Mouse (Mus musculus): ENCODE data around the gene Hapln4. TPM values are rescaled to one million over a fixed set of nuclear protein-coding genes. Genes with fewer than 3 reads are reported as not detected.
A peak's percentile ranks its signal among the peaks of the same experiment; 100 is the strongest.

Gene Hapln4
- polyA plus RNA-seq, 1 experiment, result 6.0 TPM

GRCm38 (mm10) chr8:70092786-70093185 lies 9.5 kb downstream of the Hapln4 start:
- H3K4me3 ChIP-seq, result no peak overlapping the region
- peak overlapping the region; percentile 30 for H3K4me2 ChIP-seq (ENCODE audit: low read depth)
- H3K79me2 ChIP-seq (ENCODE audit: control insufficient read depth, insufficient read depth), result no peaks in the 10 kb centered on the region
- peaks cover 18% of the 10 kb centered on the region for H3K27me3 ChIP-seq (ENCODE audit: control insufficient read depth, insufficient read depth, insufficient read length)
- H3K36me3 ChIP-seq (ENCODE audit: control insufficient read depth, insufficient read depth), result no peaks in the 10 kb centered on the region
- no peak overlapping the region for H3ac ChIP-seq (ENCODE audit: control insufficient read depth, insufficient read length)
- TF ChIP-seq REST (IDR thresholded peaks at IDR 0.05; ENCODE audit: insufficient read depth, insufficient read length) (no peak), SRF (IDR thresholded peaks at IDR 0.05; ENCODE audit: control insufficient read depth, insufficient read length, low read depth) (no peak), MAX (IDR thresholded peaks at IDR 0.05; ENCODE audit: low read depth) (no peak), MYOD1 (IDR thresholded peaks at IDR 0.05; ENCODE audit: control insufficient read depth in 1 of 3, insufficient read length in 2 of 3, low read depth in 2 of 3) (no peak), TCF3 (IDR thresholded peaks at IDR 0.05; ENCODE audit: insufficient read length, low read depth) (no peak), POLR2AphosphoS2 (IDR thresholded peaks at IDR 0.05; ENCODE audit: insufficient read length, low read depth) (no peak), POLR2A (IDR thresholded peaks at IDR 0.05; ENCODE audit: insufficient read length, low read depth) (no peak), CEBPB (IDR thresholded peaks at IDR 0.05; ENCODE audit: insufficient read depth, poor library complexity, severe bottlenecking) (no peak), E2F4 (IDR thresholded peaks at IDR 0.05; ENCODE audit: insufficient read depth) (no peak), MYOG (IDR thresholded peaks at IDR 0.05; ENCODE audit: control insufficient read depth in 1 of 3, insufficient read depth in 1 of 3, insufficient read length in 2 of 3, low read depth in 2 of 3) (no peak), USF1 (IDR thresholded peaks at IDR 0.05; ENCODE audit: low read depth) (no peak), TCF12 (IDR thresholded peaks at IDR 0.05; ENCODE audit: insufficient read depth, poor library complexity, severe bottlenecking) (no peak)

GRCm38 (mm10) chr8:70099276-70099675 lies 16.0 kb downstream of the Hapln4 start:
- H3K4me2 ChIP-seq (ENCODE audit: low read depth), result no peak overlapping the region
- TF ChIP-seq POLR2A (IDR thresholded peaks at IDR 0.05; ENCODE audit: insufficient read length, low read depth) (no peak), E2F4 (IDR thresholded peaks at IDR 0.05; ENCODE audit: insufficient read depth) (no peak), TCF12 (IDR thresholded peaks at IDR 0.05; ENCODE audit: insufficient read depth, poor library complexity, severe bottlenecking) (no peak), MYOD1 (IDR thresholded peaks at IDR 0.05; ENCODE audit: control insufficient read depth in 1 of 3, insufficient read length in 2 of 3, low read depth in 2 of 3) (no peak), TCF3 (IDR thresholded peaks at IDR 0.05; ENCODE audit: insufficient read length, low read depth) (no peak), POLR2AphosphoS2 (IDR thresholded peaks at IDR 0.05; ENCODE audit: insufficient read length, low read depth) (no peak), USF1 (IDR thresholded peaks at IDR 0.05; ENCODE audit: low read depth) (no peak), MAX (IDR thresholded peaks at IDR 0.05; ENCODE audit: low read depth) (no peak), MYOG (IDR thresholded peaks at IDR 0.05; ENCODE audit: control insufficient read depth in 1 of 3, insufficient read depth in 1 of 3, insufficient read length in 2 of 3, low read depth in 2 of 3) (no peak), CEBPB (IDR thresholded peaks at IDR 0.05; ENCODE audit: insufficient read depth, poor library complexity, severe bottlenecking) (no peak), REST (IDR thresholded peaks at IDR 0.05; ENCODE audit: insufficient read depth, insufficient read length) (no peak), SRF (IDR thresholded peaks at IDR 0.05; ENCODE audit: control insufficient read depth, insufficient read length, low read depth) (no peak)
- H3K79me2 ChIP-seq (ENCODE audit: control insufficient read depth, insufficient read depth), result no peaks in the 10 kb centered on the region
- peaks cover 22% of the 10 kb centered on the region for H3K27me3 ChIP-seq (ENCODE audit: control insufficient read depth, insufficient read depth, insufficient read length)
- no peaks in the 10 kb centered on the region for H3K36me3 ChIP-seq (ENCODE audit: control insufficient read depth, insufficient read depth)
- H3ac ChIP-seq (ENCODE audit: control insufficient read depth, insufficient read length), result no peak overlapping the region
- no peak overlapping the region for H3K4me3 ChIP-seq

- H3K79me2 ChIP-seq (ENCODE audit: control insufficient read depth, insufficient read depth), result no peaks in the 10 kb centered on the region
- H3K27me3 ChIP-seq (ENCODE audit: control insufficient read depth, insufficient read depth, insufficient read length), result peaks cover 18% of the 10 kb centered on the region
- H3K4me3 ChIP-seq, result no peak overlapping the region
- no peak overlapping the region for H3K4me2 ChIP-seq (ENCODE audit: low read depth)
- no peaks in the 10 kb centered on the region for H3K36me3 ChIP-seq (ENCODE audit: control insufficient read depth, insufficient read depth)
- TF ChIP-seq MYOD1 (IDR thresholded peaks at IDR 0.05; ENCODE audit: control insufficient read depth in 1 of 3, insufficient read length in 2 of 3, low read depth in 2 of 3) (no peak), TCF12 (IDR thresholded peaks at IDR 0.05; ENCODE audit: insufficient read depth, poor library complexity, severe bottlenecking) (no peak), USF1 (IDR thresholded peaks at IDR 0.05; ENCODE audit: low read depth) (no peak), SRF (IDR thresholded peaks at IDR 0.05; ENCODE audit: control insufficient read depth, insufficient read length, low read depth) (no peak), POLR2AphosphoS2 (IDR thresholded peaks at IDR 0.05; ENCODE audit: insufficient read length, low read depth) (no peak), CEBPB (IDR thresholded peaks at IDR 0.05; ENCODE audit: insufficient read depth, poor library complexity, severe bottlenecking) (no peak), MYOG (IDR thresholded peaks at IDR 0.05; ENCODE audit: control insufficient read depth in 1 of 3, insufficient read depth in 1 of 3, insufficient read length in 2 of 3, low read depth in 2 of 3) (no peak), E2F4 (IDR thresholded peaks at IDR 0.05; ENCODE audit: insufficient read depth) (no peak), TCF3 (IDR thresholded peaks at IDR 0.05; ENCODE audit: insufficient read length, low read depth) (no peak), MAX (IDR thresholded peaks at IDR 0.05; ENCODE audit: low read depth) (no peak), POLR2A (IDR thresholded peaks at IDR 0.05; ENCODE audit: insufficient read length, low read depth) (no peak), REST (IDR thresholded peaks at IDR 0.05; ENCODE audit: insufficient read depth, insufficient read length) (no peak)
- H3ac ChIP-seq (ENCODE audit: control insufficient read depth, insufficient read length), result no peak overlapping the region
Measured at GRCm38 (mm10) chr8:70100241-70100640, 17.0 kb downstream of the Hapln4 start.

- Histone ChIP-seq H3K27me3 (ENCODE audit: control insufficient read depth, insufficient read depth, insufficient read length) (peaks cover 41% of the 10 kb centered on the region), H3K4me3 (no peak overlapping the region)
- TF ChIP-seq MYOG (IDR thresholded peaks at IDR 0.05; ENCODE audit: control insufficient read depth in 1 of 3, insufficient read depth in 1 of 3, insufficient read length in 2 of 3, low read depth in 2 of 3), result no peak
- TF ChIP-seq TCF3 (IDR thresholded peaks at IDR 0.05; ENCODE audit: insufficient read length, low read depth), result no peak
- TF ChIP-seq MYOD1 (IDR thresholded peaks at IDR 0.05; ENCODE audit: control insufficient read depth in 1 of 3, insufficient read length in 2 of 3, low read depth in 2 of 3), result no peak
- TF ChIP-seq POLR2A (IDR thresholded peaks at IDR 0.05; ENCODE audit: insufficient read length, low read depth), result no peak
- TF ChIP-seq REST (IDR thresholded peaks at IDR 0.05; ENCODE audit: insufficient read depth, insufficient read length), result no peak
- no peak for TF ChIP-seq USF1 (IDR thresholded peaks at IDR 0.05; ENCODE audit: low read depth)
- TF ChIP-seq SRF (IDR thresholded peaks at IDR 0.05; ENCODE audit: control insufficient read depth, insufficient read length, low read depth), result no peak
- no peak for TF ChIP-seq MAX (IDR thresholded peaks at IDR 0.05; ENCODE audit: low read depth)
- no peak for TF ChIP-seq CEBPB (IDR thresholded peaks at IDR 0.05; ENCODE audit: insufficient read depth, poor library complexity, severe bottlenecking)
- no peak for TF ChIP-seq E2F4 (IDR thresholded peaks at IDR 0.05; ENCODE audit: insufficient read depth)
- no peak for TF ChIP-seq POLR2AphosphoS2 (IDR thresholded peaks at IDR 0.05; ENCODE audit: insufficient read length, low read depth)
- TF ChIP-seq TCF12 (IDR thresholded peaks at IDR 0.05; ENCODE audit: insufficient read depth, poor library complexity, severe bottlenecking), result no peak
Measured at GRCm38 (mm10) chr8:70104506-70104905, 21.2 kb downstream of the Hapln4 start.

More at GRCm38 (mm10) chr8:70104506-70104905, 21.2 kb downstream of the Hapln4 start:
- no peak overlapping the region for H3ac ChIP-seq (ENCODE audit: control insufficient read depth, insufficient read length)
- H3K4me2 ChIP-seq (ENCODE audit: low read depth), result no peak overlapping the region
- no peaks in the 10 kb centered on the region for H3K79me2 ChIP-seq (ENCODE audit: control insufficient read depth, insufficient read depth)
- no peaks in the 10 kb centered on the region for H3K36me3 ChIP-seq (ENCODE audit: control insufficient read depth, insufficient read depth)
